Mouse (Mus musculus) limb, embryonic 14.5 days (tissue): ENCODE measurements around the gene Ica1. TPM values are rescaled to one million over a fixed set of nuclear protein-coding genes. Genes with fewer than 3 reads are reported as not detected.

ENCODE experiments used
- ATAC-seq: fragments of 200-750 bp; cut with Nextera tagmentation; 2 replicates; pipeline ENCODE4 v1.8.0; 2017; ENCODE audit warnings: low read depth, moderate number of reproducible peaks, moderate TSS enrichment; ENCODE audit not compliant: low FRiP score
- DNase-seq: peaks from one replicate; pipeline ENCODE4 v3.0.0-alpha.2; 2015; ENCODE audit warnings: low spot score
- H3K27ac ChIP-seq: fragments of 300-500 bp; sonication (generic); replicated peaks from 2 replicates; pipeline ENCODE4 v1.5.1; 2014; ENCODE audit warnings: low read depth, mild to moderate bottlenecking, low read length, moderate library complexity, mixed read lengths
- H3K27me3 ChIP-seq: fragments of 300-500 bp; sonication (generic); 2 replicates; pipeline ENCODE4 v1.6.1; 2014; ENCODE audit warnings: low read length, mixed read lengths; ENCODE audit not compliant: control insufficient read depth, insufficient read depth
- H3K36me3 ChIP-seq: fragments of 300-500 bp; sonication (generic); 2 replicates; pipeline ENCODE4 v1.6.1; 2014; ENCODE audit warnings: mild to moderate bottlenecking, low read length, moderate library complexity, mixed read lengths; ENCODE audit not compliant: control insufficient read depth, insufficient read depth
- H3K4me1 ChIP-seq: fragments of 300-500 bp; sonication (generic); 2 replicates; pipeline ENCODE4 v1.6.1; 2014; ENCODE audit warnings: antibody characterized with exemption, low read length, mixed read lengths; ENCODE audit not compliant: control insufficient read depth, insufficient read depth
- H3K4me2 ChIP-seq: fragments of 300-500 bp; sonication (generic); replicated peaks from 2 replicates; pipeline ENCODE4 v1.6.1; 2014; ENCODE audit warnings: low read depth, mild to moderate bottlenecking, low read length, moderate library complexity; ENCODE audit not compliant: severe bottlenecking
- H3K4me3 ChIP-seq: fragments of 300-500 bp; sonication (generic); replicated peaks from 2 replicates; pipeline ENCODE4 v1.5.1; 2014; ENCODE audit warnings: low read length
- H3K9ac ChIP-seq: fragments of 300-500 bp; sonication (generic); 2 replicates; pipeline ENCODE4 v1.6.1; 2014; ENCODE audit warnings: mild to moderate bottlenecking, low read depth, low read length, moderate library complexity; ENCODE audit not compliant: severe bottlenecking
- H3K9me3 ChIP-seq: fragments of 300-500 bp; sonication (generic); 2 replicates; pipeline ENCODE4 v1.6.1; 2016; ENCODE audit warnings: low read length; ENCODE audit not compliant: control insufficient read depth
- POLR2A ChIP-seq: fragments of 200-500 bp; IDR thresholded peaks from 2 replicates; pipeline ENCODE4 v1.8.0; 2012; ENCODE audit warnings: inconsistent platforms, mild to moderate bottlenecking, moderate library complexity, borderline replicate concordance; ENCODE audit not compliant: insufficient read depth, insufficient read length; ENCODE audit errors: extremely low read depth
- WGBS: fragments of 180-500 bp; shearing (Covaris S2); extraction: QIAGEN DNeasy Blood & Tissue Kit; methylation state at CpG from one replicate; pipeline ENCODE4 v1.1.7; 2014; 5-methylcytosine and 5-hydroxymethylcytosine counted together
- polyA plus RNA-seq, 2 experiments: library from polyadenylated mRNA; depleted of rRNA in 1 of 2; stranded (reverse) in 1 of 2; unstranded in 1 of 2; fragments of >200 nt; fragmentation: Nextera tagmentation in 1 of 2; extraction: Ambion mirVana in 1 of 2; gene quantifications; 2 replicates each; pipeline versions ENCODE4 v1.2.1 to v1.2.3; 2012 to 2014

The Ica1 gene
- polyA plus RNA-seq, 2 experiments: 6.4 to 14.7 TPM

DNA sequence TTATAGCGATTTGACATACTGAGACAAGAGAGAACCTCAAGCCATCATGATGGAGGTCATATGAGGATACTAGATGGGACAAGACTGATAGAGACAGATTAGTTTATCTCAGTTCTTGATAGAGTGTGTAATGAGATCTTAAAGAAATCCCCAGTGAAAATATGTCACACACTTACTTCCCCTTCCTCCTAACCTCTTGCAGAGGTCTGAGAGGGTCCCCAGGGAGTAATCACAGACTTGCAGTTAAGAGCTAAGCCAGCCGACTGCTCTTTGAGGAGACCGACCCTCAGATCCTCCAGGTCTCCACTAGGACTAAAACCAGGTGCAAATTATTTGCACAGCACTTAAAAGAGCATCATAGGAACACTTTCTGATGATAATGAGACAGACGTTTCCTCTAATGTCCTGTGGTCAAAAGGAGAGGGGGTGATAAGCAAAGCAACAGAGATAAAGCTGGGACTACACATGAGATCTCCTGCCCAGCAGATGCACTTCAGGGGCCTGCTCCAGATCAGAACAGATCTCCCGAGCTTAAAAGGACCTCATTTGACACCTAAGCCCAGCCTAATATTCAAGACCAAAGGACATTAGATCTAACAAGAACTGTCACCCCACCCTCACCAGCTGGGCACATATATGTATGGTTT lies 146.2 kb downstream of the Ica1 start:
- ATAC-seq (no peak), DNase-seq (no peak)
- no peak overlapping the region for H3K27ac ChIP-seq
- no peaks in the 10 kb centered on the region for H3K27me3 ChIP-seq
- no peaks in the 10 kb centered on the region for H3K36me3 ChIP-seq
- TF ChIP-seq POLR2A: no peak
- no peaks in the 10 kb centered on the region for H3K9me3 ChIP-seq
- no peak overlapping the region for H3K4me2 ChIP-seq
- H3K4me3 ChIP-seq: no peak overlapping the region
- whole genome bisulfite sequencing: 44% methylated on average over 5 of the region's 5 CpGs
- H3K4me1 ChIP-seq: no peaks in the 10 kb centered on the region
- no peak overlapping the region for H3K9ac ChIP-seq

DNA sequence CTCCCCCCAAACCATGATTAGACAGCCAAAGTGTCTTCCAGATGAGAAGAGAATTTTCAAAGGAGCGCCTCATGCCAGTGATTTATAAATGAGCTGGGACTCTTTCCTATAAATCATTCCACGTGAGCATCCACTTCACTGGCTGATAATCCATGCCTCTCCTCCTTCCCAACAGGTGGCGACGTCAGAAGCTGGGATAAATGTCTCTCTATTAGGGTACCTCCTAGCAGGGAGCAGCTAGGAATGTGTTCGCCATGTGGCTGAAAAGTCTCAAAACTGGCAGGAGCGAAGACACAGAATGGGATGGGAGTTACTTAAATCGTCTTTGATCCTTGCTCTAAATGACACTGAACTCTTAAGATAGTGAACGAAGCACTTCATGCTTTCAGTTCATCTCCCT lies 146.9 kb downstream of the Ica1 start:
- H3K4me3 ChIP-seq: no peak overlapping the region
- no peak overlapping the region for H3K27ac ChIP-seq
- TF ChIP-seq POLR2A: no peak
- DNase-seq (no peak), ATAC-seq (no peak)
- H3K4me1 ChIP-seq: no peaks in the 10 kb centered on the region
- H3K9me3 ChIP-seq: no peaks in the 10 kb centered on the region
- H3K27me3 ChIP-seq: no peaks in the 10 kb centered on the region
- H3K9ac ChIP-seq: no peak overlapping the region
- no peak overlapping the region for H3K4me2 ChIP-seq
- no peaks in the 10 kb centered on the region for H3K36me3 ChIP-seq
- 74% methylated on average over 8 of the region's 8 CpGs for WGBS

DNA sequence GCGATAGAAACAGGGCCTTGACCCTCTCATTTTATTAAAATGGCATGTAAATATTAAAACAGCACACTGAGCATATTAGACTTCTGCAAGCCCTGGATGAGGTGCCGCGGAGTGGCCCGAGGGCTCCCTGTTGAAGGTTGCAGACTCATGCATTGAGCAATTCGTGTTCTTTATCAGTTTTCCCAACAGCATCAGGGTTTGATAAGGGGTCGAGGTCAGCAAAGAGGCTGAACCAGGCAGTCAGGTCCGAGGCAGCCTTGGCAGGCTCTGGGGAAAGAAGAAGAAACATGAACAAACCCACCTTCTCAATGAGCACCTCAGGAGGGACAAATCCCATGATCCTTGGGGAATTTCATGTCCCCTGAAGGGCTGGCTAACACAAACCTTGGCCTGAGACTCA lies 147.8 kb downstream of the Ica1 start:
- Histone ChIP-seq H3K27ac (no peak overlapping the region), H3K9me3 (no peaks in the 10 kb centered on the region), H3K27me3 (no peaks in the 10 kb centered on the region), H3K9ac (no peak overlapping the region), H3K4me3 (no peak overlapping the region), H3K36me3 (no peaks in the 10 kb centered on the region), H3K4me1 (no peaks in the 10 kb centered on the region), H3K4me2 (no peak overlapping the region)
- ATAC-seq (no peak), DNase-seq (no peak)
- TF ChIP-seq POLR2A: no peak
- 85% methylated on average over 7 of the region's 7 CpGs for WGBS

DNA sequence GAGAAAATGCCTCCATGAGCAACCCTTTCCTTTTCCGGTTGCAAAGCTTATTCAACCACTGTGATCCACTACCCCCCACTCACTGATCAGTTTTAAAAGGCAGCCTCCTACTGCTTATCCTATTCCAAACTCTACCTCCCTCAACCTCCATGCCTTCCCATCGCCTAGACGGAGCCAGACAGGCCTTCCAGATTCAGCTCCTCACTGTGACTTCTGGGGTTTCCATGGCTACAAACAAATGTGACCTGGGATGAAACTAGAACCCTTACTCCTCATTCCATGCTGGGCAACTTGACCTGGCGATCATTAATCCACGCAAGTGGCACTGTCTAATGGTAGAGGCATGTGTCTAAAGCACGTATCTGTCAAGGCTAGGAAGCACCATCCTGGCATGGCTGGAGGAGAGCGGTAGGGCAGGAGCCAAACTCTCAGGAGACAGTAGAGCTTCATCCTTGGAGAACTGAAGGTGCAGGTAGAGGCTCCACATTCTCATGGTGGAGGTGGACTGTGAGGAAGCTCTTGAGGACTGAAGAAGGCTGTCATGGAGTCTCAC lies 149.5 kb downstream of the Ica1 start:
- 89% methylated on average over 7 of the region's 7 CpGs for WGBS

DNA sequence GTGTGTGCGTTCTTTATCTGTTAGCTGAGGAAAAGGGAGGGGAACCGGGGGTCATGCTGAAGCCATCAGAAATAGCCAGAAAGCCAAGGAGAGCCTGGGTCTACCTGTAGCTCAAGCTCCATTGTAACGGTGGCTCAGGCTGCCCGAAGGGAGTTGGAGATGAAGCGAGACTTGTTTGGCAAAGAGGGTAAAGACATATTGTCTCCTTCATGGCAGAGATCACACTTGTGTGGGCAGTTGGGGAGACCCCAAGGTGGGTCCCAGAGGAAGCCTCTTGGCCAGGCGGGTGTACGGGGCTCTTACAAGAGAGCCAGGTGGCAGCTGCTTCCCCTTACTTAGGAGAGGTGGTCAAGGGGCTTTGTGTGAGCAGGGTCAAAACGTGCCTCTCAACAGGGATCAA lies 150.1 kb downstream of the Ica1 start:
- H3K4me3 ChIP-seq: no peak overlapping the region
- no peak overlapping the region for H3K9ac ChIP-seq
- no peak overlapping the region for H3K4me2 ChIP-seq
- DNase-seq: no peak
- H3K36me3 ChIP-seq: no peaks in the 10 kb centered on the region
- H3K27ac ChIP-seq: no peak overlapping the region
- no peaks in the 10 kb centered on the region for H3K27me3 ChIP-seq
- ATAC-seq: no peak
- WGBS: 91% methylated on average over 8 of the region's 8 CpGs
- H3K4me1 ChIP-seq: no peaks in the 10 kb centered on the region
- H3K9me3 ChIP-seq: no peaks in the 10 kb centered on the region
- no peak for TF ChIP-seq POLR2A

More for the DNA sequence above, 149.5 kb downstream of the Ica1 start:
- Histone ChIP-seq H3K9ac (no peak overlapping the region), H3K4me2 (no peak overlapping the region), H3K4me1 (no peaks in the 10 kb centered on the region), H3K27me3 (no peaks in the 10 kb centered on the region), H3K9me3 (no peaks in the 10 kb centered on the region), H3K36me3 (no peaks in the 10 kb centered on the region), H3K27ac (no peak overlapping the region), H3K4me3 (no peak overlapping the region)
- DNase-seq: no peak
- no peak for ATAC-seq
- TF ChIP-seq POLR2A: no peak
